Mouse (Mus musculus) kidney, embryonic 16.5 days (tissue): ENCODE measurements around the gene Astn2. TPM values are rescaled to one million over a fixed set of nuclear protein-coding genes. Genes with fewer than 3 reads are reported as not detected.

ENCODE experiments used
- ATAC-seq: fragments of 200-750 bp; cut with Nextera tagmentation; 2 replicates; pipeline ENCODE4 v1.8.0; 2017; ENCODE audit warnings: moderate TSS enrichment; ENCODE audit not compliant: low FRiP score, low TSS enrichment
- H3K27ac ChIP-seq: fragments of 300-500 bp; sonication (generic); 2 replicates; pipeline ENCODE4 v1.5.1; 2014; ENCODE audit warnings: low read length
- H3K27me3 ChIP-seq: fragments of 300-500 bp; sonication (generic); 2 replicates; pipeline ENCODE4 v1.6.1; 2014; ENCODE audit warnings: low read length, control low read depth, mixed read lengths; ENCODE audit not compliant: insufficient read depth
- H3K36me3 ChIP-seq: fragments of 300-500 bp; sonication (generic); 2 replicates; pipeline ENCODE4 v1.6.1; 2014; ENCODE audit warnings: low read length, control low read depth, mixed read lengths; ENCODE audit not compliant: insufficient read depth
- H3K4me1 ChIP-seq: fragments of 300-500 bp; sonication (generic); 2 replicates; pipeline ENCODE4 v1.6.1; 2014; ENCODE audit warnings: low read length, control low read depth, mixed read lengths; ENCODE audit not compliant: insufficient read depth
- H3K4me2 ChIP-seq: fragments of 300-500 bp; sonication (generic); replicated peaks from 2 replicates; pipeline ENCODE4 v1.6.1; 2014; ENCODE audit warnings: low read depth, low read length
- H3K4me3 ChIP-seq: fragments of 300-500 bp; sonication (generic); 2 replicates; pipeline ENCODE4 v1.5.1; 2014; ENCODE audit warnings: mild to moderate bottlenecking, low read length
- H3K9ac ChIP-seq: fragments of 300-500 bp; sonication (generic); replicated peaks from 2 replicates; pipeline ENCODE4 v1.6.1; 2014; ENCODE audit warnings: low read length
- H3K9me3 ChIP-seq: fragments of 300-500 bp; sonication (generic); 2 replicates; pipeline ENCODE4 v1.6.1; 2016; ENCODE audit warnings: low read length, control low read depth
- WGBS: fragments of 180-500 bp; shearing (Covaris S2); extraction: QIAGEN DNeasy Blood & Tissue Kit; methylation state at CpG from one replicate; pipeline ENCODE4 v1.1.7; 2014; 5-methylcytosine and 5-hydroxymethylcytosine counted together
- polyA plus RNA-seq: library from polyadenylated mRNA; unstranded; fragments of >200 nt; fragmentation: Nextera tagmentation; extraction: Ambion mirVana; gene quantifications from 2 replicates; pipeline ENCODE4 v1.2.1, GENCODE M21; 2015

The Astn2 gene
- polyA plus RNA-seq, 1 experiment from 2014 or later: 0.11 TPM

- WGBS: 72% methylated on average over 4 of the region's 4 CpGs
- Histone ChIP-seq H3K36me3 (0 out of 2 replicates have a peak, but pooled peaks cover 8% of the 10 kb centered on the region), H3K9me3 (no peaks in the 10 kb centered on the region), H3K4me3 (no peak overlapping the region), H3K4me1 (no peaks in the 10 kb centered on the region), H3K27ac (no peak overlapping the region), H3K4me2 (no peak overlapping the region), H3K9ac (no peak overlapping the region), H3K27me3 (no peaks in the 10 kb centered on the region)
- no peak for ATAC-seq
Observed at GRCm38 (mm10) chr4:65354580-65354979, 1049.8 kb downstream of the Astn2 start.

GRCm38 (mm10) chr4:65350521-65350920 lies 1053.9 kb downstream of the Astn2 start:
- no peak overlapping the region for H3K4me2 ChIP-seq
- WGBS: 86% methylated on average over 7 of the region's 7 CpGs
- no peak overlapping the region for H3K9ac ChIP-seq
- H3K36me3 ChIP-seq: 0 out of 2 replicates have a peak, but pooled peaks cover 8% of the 10 kb centered on the region
- no peak overlapping the region for H3K4me3 ChIP-seq
- H3K9me3 ChIP-seq: no peaks in the 10 kb centered on the region
- no peaks in the 10 kb centered on the region for H3K27me3 ChIP-seq
- no peaks in the 10 kb centered on the region for H3K4me1 ChIP-seq
- no peak for ATAC-seq
- no peak overlapping the region for H3K27ac ChIP-seq

GRCm38 (mm10) chr4:65341766-65342165 lies 1062.6 kb downstream of the Astn2 start:
- Histone ChIP-seq H3K36me3 (no peaks in the 10 kb centered on the region), H3K27me3 (no peaks in the 10 kb centered on the region), H3K27ac (no peak overlapping the region), H3K9ac (no peak overlapping the region), H3K4me2 (no peak overlapping the region), H3K9me3 (no peaks in the 10 kb centered on the region), H3K4me3 (no peak overlapping the region), H3K4me1 (no peaks in the 10 kb centered on the region)
- WGBS: 84% methylated on average over 3 of the region's 3 CpGs
- no peak for ATAC-seq

GRCm38 (mm10) chr4:65333718-65334117 lies 1070.7 kb downstream of the Astn2 start:
- 25% methylated on average over 1 of the region's 1 CpGs for WGBS
- H3K4me1 ChIP-seq: no peaks in the 10 kb centered on the region
- no peaks in the 10 kb centered on the region for H3K9me3 ChIP-seq
- no peak overlapping the region for H3K9ac ChIP-seq
- no peak for ATAC-seq
- H3K4me3 ChIP-seq: no peak overlapping the region
- H3K27me3 ChIP-seq: no peaks in the 10 kb centered on the region
- H3K27ac ChIP-seq: no peak overlapping the region
- H3K4me2 ChIP-seq: no peak overlapping the region
- H3K36me3 ChIP-seq: no peaks in the 10 kb centered on the region
